Mouse (Mus musculus): ENCODE measurements at regions not wholly inside any gene's neighbourhood (a gene's known extent, or its start where the extent isn't known, plus 50 kb on each side); places are given as distances from the start of the nearest gene placed in this dataset.
A peak's percentile ranks its signal among the peaks of the same experiment; 100 is the strongest.

- H3K4me2 ChIP-seq (ENCODE audit: low read depth, low read length) = no peak overlapping the region
- H3K9me3 ChIP-seq (replicated peaks; ENCODE audit: control insufficient read depth, low read length) = no peaks in the 10 kb centered on the region
- H3K4me1 ChIP-seq (ENCODE audit: control insufficient read depth, insufficient read depth) = no peaks in the 10 kb centered on the region
- DNase-seq (ENCODE audit: low spot score) (no peak), ATAC-seq (ENCODE audit: insufficient read depth, low read depth) (no peak)
- no peaks in the 10 kb centered on the region for H3K27me3 ChIP-seq (ENCODE audit: control insufficient read depth, insufficient read depth, low read length)
- no peak overlapping the region for H3K27ac ChIP-seq (ENCODE audit: low read depth)
- TF ChIP-seq CTCF (IDR thresholded peaks at IDR 0.05; ENCODE audit: low read depth) (no peak), EP300 (IDR thresholded peaks at IDR 0.05; ENCODE audit: low read depth) (no peak)
- WGBS = 54% methylated on average over 11 of the region's 11 CpGs
- H3K9ac ChIP-seq (replicated peaks; ENCODE audit: low read depth, low read length) = no peak overlapping the region
- no peak overlapping the region for H3K4me3 ChIP-seq (ENCODE audit: low read depth, low read length)
- H3K36me3 ChIP-seq (replicated peaks; ENCODE audit: control insufficient read depth, insufficient read depth, low read length) = no peaks in the 10 kb centered on the region
Observed at GRCm38 (mm10) chr2:106083801-106084800, 80.8 kb upstream of the Dnajc24 start.

- TF ChIP-seq CTCF (IDR thresholded peaks at IDR 0.05; ENCODE audit: low read depth) = no peak
- no peak for TF ChIP-seq EP300 (IDR thresholded peaks at IDR 0.05; ENCODE audit: low read depth)
- ATAC-seq (ENCODE audit: insufficient read depth, low read depth) (no peak), DNase-seq (ENCODE audit: low spot score) (no peak)
- Histone ChIP-seq H3K27me3 (ENCODE audit: control insufficient read depth, insufficient read depth, low read length) (no peaks in the 10 kb centered on the region), H3K4me3 (ENCODE audit: low read depth, low read length) (no peak overlapping the region), H3K4me2 (ENCODE audit: low read depth, low read length) (no peak overlapping the region), H3K27ac (ENCODE audit: low read depth) (no peak overlapping the region), H3K9ac (replicated peaks; ENCODE audit: low read depth, low read length) (no peak overlapping the region), H3K9me3 (replicated peaks; ENCODE audit: control insufficient read depth, low read length) (no peaks in the 10 kb centered on the region), H3K4me1 (ENCODE audit: control insufficient read depth, insufficient read depth) (no peaks in the 10 kb centered on the region), H3K36me3 (replicated peaks; ENCODE audit: control insufficient read depth, insufficient read depth, low read length) (no peaks in the 10 kb centered on the region)
- 64% methylated on average over 8 of the region's 8 CpGs for WGBS
Observed at GRCm38 (mm10) chr2:106083001-106083400, 79.7 kb upstream of the Dnajc24 start.

- WGBS = under 1% methylated on average over 7 of the region's 7 CpGs
- DNase-seq (ENCODE audit: low spot score) = peak; percentile 29
- H3K4me1 ChIP-seq (ENCODE audit: control insufficient read depth, insufficient read depth) = no peaks in the 10 kb centered on the region
- H3K36me3 ChIP-seq (replicated peaks; ENCODE audit: control insufficient read depth, insufficient read depth, low read length) = no peaks in the 10 kb centered on the region
- ATAC-seq (ENCODE audit: insufficient read depth, low read depth) = no peak
- H3K27me3 ChIP-seq (ENCODE audit: control insufficient read depth, insufficient read depth, low read length) = no peaks in the 10 kb centered on the region
- no peak overlapping the region for H3K27ac ChIP-seq (ENCODE audit: low read depth)
- no peaks in the 10 kb centered on the region for H3K9me3 ChIP-seq (replicated peaks; ENCODE audit: control insufficient read depth, low read length)
- no peak overlapping the region for H3K4me3 ChIP-seq (ENCODE audit: low read depth, low read length)
- no peak overlapping the region for H3K4me2 ChIP-seq (ENCODE audit: low read depth, low read length)
- TF ChIP-seq EP300 (IDR thresholded peaks at IDR 0.05; ENCODE audit: low read depth) (no peak), CTCF (IDR thresholded peaks at IDR 0.05; ENCODE audit: low read depth) (peak; percentile 92)
- H3K9ac ChIP-seq (replicated peaks; ENCODE audit: low read depth, low read length) = no peak overlapping the region
Observed at GRCm38 (mm10) chr2:106081951-106082350, 78.6 kb upstream of the Dnajc24 start.

- Histone ChIP-seq H3K4me3 (ENCODE audit: low read depth, low read length) (no peak overlapping the region), H3K36me3 (replicated peaks; ENCODE audit: control insufficient read depth, insufficient read depth, low read length) (no peaks in the 10 kb centered on the region), H3K4me2 (ENCODE audit: low read depth, low read length) (no peak overlapping the region), H3K27me3 (ENCODE audit: control insufficient read depth, insufficient read depth, low read length) (no peaks in the 10 kb centered on the region), H3K27ac (ENCODE audit: low read depth) (no peak overlapping the region), H3K4me1 (ENCODE audit: control insufficient read depth, insufficient read depth) (no peaks in the 10 kb centered on the region), H3K9ac (replicated peaks; ENCODE audit: low read depth, low read length) (no peak overlapping the region), H3K9me3 (replicated peaks; ENCODE audit: control insufficient read depth, low read length) (no peaks in the 10 kb centered on the region)
- ATAC-seq (ENCODE audit: insufficient read depth, low read depth) (no peak), DNase-seq (ENCODE audit: low spot score) (no peak)
- 64% methylated on average over 9 of the region's 9 CpGs for WGBS
- no peak for TF ChIP-seq EP300 (IDR thresholded peaks at IDR 0.05; ENCODE audit: low read depth)
- TF ChIP-seq CTCF (IDR thresholded peaks at IDR 0.05; ENCODE audit: low read depth) = no peak
Observed at GRCm38 (mm10) chr2:106080626-106081025, 77.3 kb upstream of the Dnajc24 start.

- no peaks in the 10 kb centered on the region for H3K9me3 ChIP-seq (replicated peaks; ENCODE audit: control insufficient read depth, low read length)
- WGBS = 75% methylated on average over 3 of the region's 3 CpGs
- H3K4me1 ChIP-seq (ENCODE audit: control insufficient read depth, insufficient read depth) = no peaks in the 10 kb centered on the region
- DNase-seq (ENCODE audit: low spot score) = no peak
- no peak overlapping the region for H3K27ac ChIP-seq (ENCODE audit: low read depth)
- no peak overlapping the region for H3K9ac ChIP-seq (replicated peaks; ENCODE audit: low read depth, low read length)
- no peaks in the 10 kb centered on the region for H3K36me3 ChIP-seq (replicated peaks; ENCODE audit: control insufficient read depth, insufficient read depth, low read length)
- H3K27me3 ChIP-seq (ENCODE audit: control insufficient read depth, insufficient read depth, low read length) = no peaks in the 10 kb centered on the region
- TF ChIP-seq EP300 (IDR thresholded peaks at IDR 0.05; ENCODE audit: low read depth) (no peak), CTCF (IDR thresholded peaks at IDR 0.05; ENCODE audit: low read depth) (no peak)
- no peak overlapping the region for H3K4me3 ChIP-seq (ENCODE audit: low read depth, low read length)
- ATAC-seq (ENCODE audit: insufficient read depth, low read depth) = no peak
- H3K4me2 ChIP-seq (ENCODE audit: low read depth, low read length) = no peak overlapping the region
Observed at GRCm38 (mm10) chr2:106078591-106078990, 75.2 kb upstream of the Dnajc24 start.
